Mouse (Mus musculus) kidney, postnatal 36 days (tissue): ENCODE results near the gene Prss57.

Experiments
- DNase-seq, 2 experiments: peaks; one replicate each; pipeline ENCODE4 v3.0.0; 2021 to 2022; ENCODE audit warnings: mixed read lengths in 2 of 2

Gene Prss57

DNA sequence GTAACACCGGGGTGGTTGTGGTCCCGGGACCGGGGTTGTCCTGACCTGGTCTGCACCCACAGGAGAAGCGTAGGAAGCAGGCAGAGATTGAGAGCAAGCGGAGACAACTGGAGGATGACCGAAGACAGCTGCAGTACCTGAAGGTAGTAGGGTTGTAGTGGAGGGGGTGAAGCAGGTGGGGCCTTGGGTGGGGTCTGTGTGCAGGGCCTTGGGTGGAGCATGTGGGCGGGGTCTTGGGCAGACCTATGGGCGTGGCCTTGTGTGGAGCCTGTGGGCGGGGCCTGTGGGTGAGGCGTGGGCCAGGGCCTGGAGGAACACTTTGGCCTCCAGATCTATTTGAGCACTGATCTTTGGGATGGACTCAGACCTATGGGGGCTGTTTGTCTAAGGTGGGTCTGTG is 16.2 kb upstream of the Prss57 start:
- peak; percentile 44 to 75 for DNase-seq

GRCm38 (mm10) chr10:79806331-79806730 is 15.6 kb upstream of the Prss57 start:
- DNase-seq, result no peak

GRCm38 (mm10) chr10:79805636-79806035 is 14.9 kb upstream of the Prss57 start:
- DNase-seq, result peak; percentile 82 to 85

- DNase-seq, result peak in 1 of 2 experiments; percentile 60
Measured at GRCm38 (mm10) chr10:79803716-79804323, 13.1 kb upstream of the Prss57 start.

DNA sequence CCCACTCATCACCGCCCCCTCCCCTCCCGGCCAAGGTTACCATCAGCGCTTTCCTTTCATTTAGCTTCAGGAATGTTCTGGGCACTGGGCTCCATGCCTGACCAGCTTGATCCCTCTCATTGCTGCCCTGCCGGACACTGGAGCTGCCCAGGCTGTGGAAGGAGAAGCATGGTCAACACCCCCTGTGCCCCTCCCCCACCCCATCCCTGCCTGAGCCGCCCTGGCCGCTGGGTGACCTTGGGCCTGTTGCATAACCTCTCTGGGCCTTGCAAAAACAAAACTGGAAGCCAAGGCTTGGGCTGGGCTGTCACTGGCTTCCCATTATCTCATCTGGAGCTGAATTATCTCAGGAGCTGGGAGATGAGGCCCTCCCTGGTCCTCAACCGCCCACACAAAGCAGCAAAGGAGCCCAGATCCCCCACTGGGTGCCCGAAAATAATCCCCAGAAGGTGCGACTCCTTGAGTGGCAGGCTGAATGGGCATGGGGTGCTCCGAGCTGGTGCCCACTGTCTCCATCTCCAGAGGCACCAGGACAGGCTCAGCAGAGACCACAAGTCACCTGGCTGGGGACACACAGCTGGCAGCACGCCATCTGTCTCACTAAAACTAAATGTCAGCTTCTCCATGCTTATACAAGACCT is 11.7 kb upstream of the Prss57 start:
- peak; percentile 90 to 91 for DNase-seq

DNA sequence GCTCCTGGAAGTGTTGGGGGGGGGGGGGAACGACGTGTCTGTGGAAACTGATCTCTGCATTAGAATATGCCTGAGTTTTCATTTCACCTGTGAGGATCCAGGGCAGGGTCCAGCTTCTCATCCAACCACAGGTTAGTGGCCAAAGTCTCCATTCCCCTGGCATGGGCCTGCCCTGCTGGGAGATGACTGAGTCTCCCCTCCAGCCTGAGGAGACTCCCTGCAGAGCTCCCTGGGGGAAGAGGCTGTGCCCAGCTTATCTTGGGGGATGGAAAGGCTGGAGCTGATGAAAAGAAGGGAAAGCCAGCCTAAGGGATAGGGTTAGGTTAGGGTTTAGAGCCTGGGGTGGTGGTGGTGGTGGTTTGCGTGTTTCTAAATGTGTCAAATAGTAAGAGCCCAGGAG is 11.1 kb upstream of the Prss57 start:
- DNase-seq, result peak; percentile 76 to 82

- peak; percentile 64 to 72 for DNase-seq
Measured at GRCm38 (mm10) chr10:79800508-79800907, 9.7 kb upstream of the Prss57 start.

GRCm38 (mm10) chr10:79798289-79798928 is 7.6 kb upstream of the Prss57 start:
- DNase-seq, result peak; percentile 79 to 89

DNA sequence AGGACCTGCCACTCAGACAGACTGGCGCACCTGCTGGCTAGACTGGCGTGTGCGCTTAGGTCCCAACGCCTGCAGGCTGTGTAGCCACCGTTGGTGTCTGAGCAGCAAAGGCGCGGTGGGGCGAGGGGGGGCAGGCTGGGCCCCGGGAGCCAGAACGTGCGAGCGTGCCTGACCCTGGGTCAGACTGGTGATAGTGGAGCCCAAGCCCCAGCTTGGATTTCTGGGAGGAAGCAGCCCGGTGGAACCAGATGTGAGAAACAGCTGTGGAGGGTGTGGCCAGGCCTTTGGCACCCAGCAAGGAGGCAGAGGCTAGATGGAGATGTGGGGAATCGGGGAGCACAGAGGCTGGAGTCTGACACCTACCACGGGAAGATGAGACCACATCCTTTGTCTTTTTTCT is 6.6 kb upstream of the Prss57 start:
- peak in 1 of 2 experiments; percentile 63 for DNase-seq

DNA sequence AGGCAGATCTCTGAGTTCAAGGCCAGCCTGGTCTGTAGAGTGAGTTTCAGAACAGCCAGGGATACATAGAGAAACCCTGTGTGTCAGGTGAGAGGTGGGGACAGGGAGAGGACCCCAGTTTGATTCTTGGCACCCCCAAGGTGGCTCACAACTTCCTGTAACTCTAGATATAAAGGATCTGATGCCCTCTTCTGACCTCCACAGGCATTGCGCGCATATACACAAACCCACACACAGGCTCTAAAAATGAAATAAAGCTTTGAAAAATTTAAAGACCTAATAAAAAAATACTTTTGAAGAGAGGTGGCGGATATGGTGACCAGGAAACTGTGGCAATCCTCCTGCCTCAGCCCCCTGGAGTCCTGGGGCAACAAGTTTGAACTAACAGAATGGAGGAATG is 5.1 kb upstream of the Prss57 start:
- no peak for DNase-seq

GRCm38 (mm10) chr10:79794491-79794931 is 3.8 kb upstream of the Prss57 start:
- peak; percentile 92 to 94 for DNase-seq

GRCm38 (mm10) chr10:79793738-79794490 is 3.2 kb upstream of the Prss57 start:
- DNase-seq, result peak in 1 of 2 experiments; percentile 70

GRCm38 (mm10) chr10:79793051-79793737 is 2.4 kb upstream of the Prss57 start, which contains the start of gene Palm:
Gene Palm (plus strand): TSS chr10:79793572.
- DNase-seq, result peak; percentile 89 to 93

GRCm38 (mm10) chr10:79792339-79793040 is 1.7 kb upstream of the Prss57 start:
- DNase-seq, result no peak

- DNase-seq, result no peak
Measured at GRCm38 (mm10) chr10:79789581-79789980, 1.2 kb downstream of the Prss57 start.

- peak; percentile 80 to 93 for DNase-seq
Measured at GRCm38 (mm10) chr10:79788386-79789158, 2.2 kb downstream of the Prss57 start.

GRCm38 (mm10) chr10:79783920-79784800 is 6.6 kb downstream of the Prss57 start:
- peak in 1 of 2 experiments; percentile 75 for DNase-seq

DNA sequence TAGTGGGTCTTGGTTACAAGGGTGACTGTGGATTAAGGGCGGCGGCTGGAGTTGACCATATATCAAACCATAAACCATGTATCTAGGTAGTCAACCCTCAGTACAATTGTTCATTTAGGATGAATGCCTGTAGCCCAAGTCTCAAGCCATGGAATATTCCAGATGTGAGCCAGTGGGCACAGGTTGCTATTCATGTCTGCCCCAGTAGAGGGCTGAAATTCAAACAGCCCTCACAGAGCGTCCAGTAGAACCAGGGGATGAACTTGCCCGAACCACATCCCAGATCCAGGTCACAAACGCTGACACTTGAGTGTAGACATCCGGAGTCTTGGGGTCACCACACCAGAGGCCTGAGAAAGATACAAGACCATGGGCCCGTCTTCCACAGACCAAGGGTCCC is 7.7 kb downstream of the Prss57 start:
- DNase-seq, result peak in 1 of 2 experiments; percentile 67

GRCm38 (mm10) chr10:79781956-79782355 is 8.8 kb downstream of the Prss57 start:
- DNase-seq, result no peak

DNA sequence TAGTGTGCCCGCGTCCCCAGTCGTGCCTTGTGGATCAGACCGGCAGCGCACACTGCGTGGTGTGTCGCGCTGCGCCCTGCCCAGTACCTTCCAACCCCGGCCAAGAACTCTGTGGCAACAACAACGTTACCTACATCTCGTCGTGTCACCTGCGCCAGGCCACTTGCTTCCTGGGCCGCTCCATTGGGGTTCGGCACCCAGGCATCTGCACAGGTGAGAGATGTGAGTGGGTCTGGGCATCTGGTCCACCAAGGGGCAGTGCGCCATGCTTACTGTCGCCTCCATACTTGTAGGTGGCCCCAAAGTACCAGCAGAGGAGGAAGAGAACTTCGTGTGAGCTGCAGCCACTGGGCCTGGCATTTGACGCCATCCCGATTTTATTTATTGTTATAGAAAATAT is 9.6 kb downstream of the Prss57 start:
- DNase-seq, result no peak
